Mouse (Mus musculus) MEL (cell line): ENCODE measurements around the gene Napepld.

ENCODE experiments used
- EP300 ChIP-seq, 2 experiments: IDR thresholded peaks; 2 replicates each; pipeline ENCODE4 v1.6.1; 2011; ENCODE audit warnings: improper control_type of control experiment in 2 of 2, low read length in 2 of 2, low read depth in 1 of 2, mild to moderate bottlenecking in 1 of 2
- POLR2A ChIP-seq, 2 experiments: IDR thresholded peaks; 2 replicates each; pipeline ENCODE4 v1.6.1; 2011 to 2012; ENCODE audit warnings: low read length in 2 of 2, mild to moderate bottlenecking in 2 of 2, control low read depth in 1 of 2, improper control_type of control experiment in 1 of 2, low read depth in 1 of 2, moderate library complexity in 1 of 2; ENCODE audit not compliant: control insufficient read depth in 1 of 2, insufficient read depth in 1 of 2, poor library complexity in 1 of 2

DNA sequence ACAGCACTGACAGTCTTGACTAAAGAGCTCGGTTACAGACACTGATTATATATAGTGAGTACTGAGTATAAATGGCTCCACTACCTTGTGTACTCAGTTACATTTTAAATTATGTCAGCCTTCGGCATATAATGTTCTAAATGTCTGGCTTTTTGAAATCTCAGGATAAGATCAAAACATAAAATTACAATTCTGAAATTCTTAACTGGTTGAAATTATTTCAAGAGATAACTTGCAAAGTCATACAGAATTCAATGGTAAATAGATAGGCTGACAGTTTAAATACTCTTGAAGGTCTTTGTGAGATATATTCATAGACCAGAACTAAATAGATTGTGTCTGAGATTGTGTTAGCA lies 791 bp upstream of the Napepld start:
- TF ChIP-seq POLR2A (IDR thresholded peaks at IDR 0.05; ENCODE audit: control insufficient read depth in 1 of 2, insufficient read depth in 1 of 2, low read depth in 1 of 2, low read length in 2 of 2, poor library complexity in 1 of 2) (no peak; a peak in 1 of 4 replicates), EP300 (IDR thresholded peaks at IDR 0.05; ENCODE audit: low read depth in 1 of 2, low read length in 2 of 2) (peak; percentile 28 to 57; a peak in 2 of 4 replicates)
